Mouse (Mus musculus): ENCODE results near the gene Sult2a2. TPM values are rescaled to one million over a fixed set of nuclear protein-coding genes. Genes with fewer than 3 reads are reported as not detected.
"Not testable (repeated sequence)": the region's sequence is repeated elsewhere in the genome, so short reads cannot be mapped to it uniquely, and the experiment has no call there.

Sult2a2 gene
- not detected in 2 replicates for polyA plus RNA-seq (2015; fragmentation: Nextera tagmentation; extraction: Ambion mirVana)

- H3K9me3 ChIP-seq (ENCODE audit: control insufficient read depth, low read length); H3K4me2 ChIP-seq (ENCODE audit: low read length); H3K27ac ChIP-seq (ENCODE audit: low read length); H3K4me1 ChIP-seq (replicated peaks; ENCODE audit: control insufficient read depth, insufficient read depth, low read length); H3K4me3 ChIP-seq (replicated peaks; ENCODE audit: low read length); H3K9ac ChIP-seq (replicated peaks; ENCODE audit: low read depth, low read length); H3K36me3 ChIP-seq (ENCODE audit: control insufficient read depth, insufficient read depth); H3K27me3 ChIP-seq (replicated peaks; ENCODE audit: control insufficient read depth, insufficient read depth, low read length); ATAC-seq: not testable (repeated sequence)
- 90% methylated on average over 1 of the region's 2 CpGs for WGBS
Observed at GRCm38 (mm10) chr7:13733205-13733604, at the start of gene Sult2a2. Gene Sult2a2, plus strand, starts transcription at chr7:13733505.

GRCm38 (mm10) chr7:13813913-13814312 lies 80.6 kb downstream of the Sult2a2 start:
- Histone ChIP-seq H3K4me2 (ENCODE audit: low read length) (no peak overlapping the region), H3K9me3 (ENCODE audit: control insufficient read depth, low read length) (no peaks in the 10 kb centered on the region; the same call in 1 of the 2 replicates), H3K4me1 (replicated peaks; ENCODE audit: control insufficient read depth, insufficient read depth, low read length) (no peaks in the 10 kb centered on the region), H3K4me3 (replicated peaks; ENCODE audit: low read length) (no peak overlapping the region), H3K27ac (ENCODE audit: low read length) (no peak overlapping the region), H3K9ac (replicated peaks; ENCODE audit: low read depth, low read length) (no peak overlapping the region), H3K36me3 (ENCODE audit: control insufficient read depth, insufficient read depth) (no peaks in the 10 kb centered on the region), H3K27me3 (replicated peaks; ENCODE audit: control insufficient read depth, insufficient read depth, low read length) (no peaks in the 10 kb centered on the region)
- ATAC-seq: no peak
- WGBS: 96% methylated on average over 1 of the region's 1 CpGs

Other genes with a start within 250 kb of the Sult2a2 start
- gene Bsph2, start 162.4 kb upstream of the Sult2a2 start, polyA plus RNA-seq (2015; fragmentation: Nextera tagmentation; extraction: Ambion mirVana): not detected in 2 replicates
- not detected in 2 replicates for gene Sult2a5, start 109.5 kb upstream of the Sult2a2 start, polyA plus RNA-seq (2015; fragmentation: Nextera tagmentation; extraction: Ambion mirVana)
- gene Sult2a1, start 103.9 kb downstream of the Sult2a2 start, polyA plus RNA-seq (2015; fragmentation: Nextera tagmentation; extraction: Ambion mirVana): not detected in 2 replicates

Data from forebrain, embryonic 16.5 days (tissue).